Mouse (Mus musculus) bone marrow, adult 2 months (tissue): ENCODE results near the gene Rae1.

Experiments
- CTCF ChIP-seq: fragments of 200-500 bp; IDR thresholded peaks from 2 replicates; pipeline ENCODE4 v1.5.1; 2011; ENCODE audit warnings: low read length, control low read depth; ENCODE audit not compliant: control insufficient read depth, insufficient read depth
- POLR2A ChIP-seq: fragments of 200-500 bp; IDR thresholded peaks from 2 replicates; pipeline ENCODE4 v1.6.1; 2011; ENCODE audit warnings: low read depth, mild to moderate bottlenecking, control low read depth, low read length, borderline replicate concordance; ENCODE audit not compliant: control insufficient read depth

DNA sequence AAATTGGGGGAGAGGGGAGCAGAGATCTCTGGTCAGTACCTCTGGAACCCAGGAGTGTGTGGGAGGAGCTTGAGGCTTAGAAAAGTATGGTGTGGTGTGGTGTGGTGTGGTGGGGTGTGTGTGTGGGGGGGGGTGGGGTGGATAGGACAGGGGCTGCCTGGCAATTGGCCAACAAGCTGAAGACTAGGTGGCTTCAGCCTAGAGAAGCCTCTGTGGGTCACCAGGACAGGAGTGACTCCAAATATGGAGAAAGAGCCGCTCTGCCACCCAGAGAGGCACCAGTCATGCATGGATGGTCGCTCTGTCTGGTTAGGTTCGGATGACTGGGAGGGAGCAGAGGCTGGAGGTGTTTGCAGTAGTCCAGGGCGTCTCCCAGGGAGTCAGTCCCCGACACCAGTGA is 47.6 kb downstream of the Rae1 start:
- no peak for TF ChIP-seq POLR2A
- no peak for TF ChIP-seq CTCF
